Mouse (Mus musculus): ENCODE results near the gene Dscaml1. TPM values are rescaled to one million over a fixed set of nuclear protein-coding genes. Genes with fewer than 3 reads are reported as not detected.

Dscaml1 gene
- polyA plus RNA-seq, 1 experiment from 2014 or later, result 0.87 TPM

GRCm38 (mm10) chr9:45719997-45720396 lies 293.6 kb downstream of the Dscaml1 start:
- H3K27me3 ChIP-seq, result no peaks in the 10 kb centered on the region
- H3K9ac ChIP-seq, result no peak overlapping the region
- no peak overlapping the region for H3K27ac ChIP-seq
- no peak overlapping the region for H3K4me3 ChIP-seq
- H3K4me1 ChIP-seq, result no peaks in the 10 kb centered on the region
- H3K36me3 ChIP-seq, result no peaks in the 10 kb centered on the region
- H3K9me3 ChIP-seq, result no peaks in the 10 kb centered on the region
- H3K4me2 ChIP-seq (replicated peaks), result no peak overlapping the region
- no peak for ATAC-seq (ENCODE audit: insufficient number of reproducible peaks, insufficient read depth, low FRiP score, low TSS enrichment)
- WGBS, result 67% methylated on average over 7 of the region's 7 CpGs

GRCm38 (mm10) chr9:45731851-45732250 lies 305.4 kb downstream of the Dscaml1 start:
- Histone ChIP-seq H3K9ac (no peak overlapping the region), H3K9me3 (no peaks in the 10 kb centered on the region), H3K4me2 (replicated peaks) (no peak overlapping the region), H3K27ac (no peak overlapping the region), H3K4me3 (no peak overlapping the region), H3K4me1 (no peaks in the 10 kb centered on the region), H3K36me3 (no peaks in the 10 kb centered on the region), H3K27me3 (no peaks in the 10 kb centered on the region)
- WGBS, result 85% methylated on average over 5 of the region's 5 CpGs
- ATAC-seq (ENCODE audit: insufficient number of reproducible peaks, insufficient read depth, low FRiP score, low TSS enrichment), result no peak

GRCm38 (mm10) chr9:45733246-45733645 lies 306.8 kb downstream of the Dscaml1 start:
- ATAC-seq (ENCODE audit: insufficient number of reproducible peaks, insufficient read depth, low FRiP score, low TSS enrichment), result no peak
- H3K4me1 ChIP-seq, result no peaks in the 10 kb centered on the region
- H3K36me3 ChIP-seq, result no peaks in the 10 kb centered on the region
- H3K27me3 ChIP-seq, result no peaks in the 10 kb centered on the region
- WGBS, result 75% methylated on average over 6 of the region's 6 CpGs
- H3K9me3 ChIP-seq, result no peaks in the 10 kb centered on the region
- H3K9ac ChIP-seq, result no peak overlapping the region
- H3K4me3 ChIP-seq, result no peak overlapping the region
- H3K27ac ChIP-seq, result no peak overlapping the region
- no peak overlapping the region for H3K4me2 ChIP-seq (replicated peaks)

- ATAC-seq (ENCODE audit: insufficient number of reproducible peaks, insufficient read depth, low FRiP score, low TSS enrichment), result no peak
- WGBS, result 66% methylated on average over 12 of the region's 12 CpGs
Observed at GRCm38 (mm10) chr9:45739001-45739701, 312.7 kb downstream of the Dscaml1 start.

GRCm38 (mm10) chr9:45739702-45740583 lies 313.5 kb downstream of the Dscaml1 start:
- Histone ChIP-seq H3K4me1 (0 out of 2 replicates have a peak, but pooled peaks cover 5% of the 10 kb centered on the region), H3K9me3 (no peaks in the 10 kb centered on the region), H3K36me3 (no peaks in the 10 kb centered on the region), H3K27ac (no peak overlapping the region), H3K9ac (no peak overlapping the region), H3K4me3 (no peak overlapping the region), H3K4me2 (replicated peaks) (no peak overlapping the region), H3K27me3 (no peaks in the 10 kb centered on the region)
- WGBS, result 67% methylated on average over 17 of the region's 17 CpGs
- no peak for ATAC-seq (ENCODE audit: insufficient number of reproducible peaks, insufficient read depth, low FRiP score, low TSS enrichment)

More at GRCm38 (mm10) chr9:45739001-45739701, 312.7 kb downstream of the Dscaml1 start:
- 0 out of 2 replicates have a peak, but pooled peaks cover 5% of the 10 kb centered on the region for H3K4me1 ChIP-seq
- H3K4me3 ChIP-seq, result no peak overlapping the region
- no peaks in the 10 kb centered on the region for H3K27me3 ChIP-seq
- H3K4me2 ChIP-seq (replicated peaks), result no peak overlapping the region
- no peaks in the 10 kb centered on the region for H3K36me3 ChIP-seq
- no peak overlapping the region for H3K9ac ChIP-seq
- H3K27ac ChIP-seq, result no peak overlapping the region
- H3K9me3 ChIP-seq, result no peaks in the 10 kb centered on the region

- ATAC-seq (ENCODE audit: insufficient number of reproducible peaks, insufficient read depth, low FRiP score, low TSS enrichment), result no peak
- H3K9ac ChIP-seq, result no peak overlapping the region
- no peaks in the 10 kb centered on the region for H3K36me3 ChIP-seq
- WGBS, result 47% methylated on average over 2 of the region's 2 CpGs
- H3K4me2 ChIP-seq (replicated peaks), result no peak overlapping the region
- H3K4me3 ChIP-seq, result no peak overlapping the region
- no peaks in the 10 kb centered on the region for H3K9me3 ChIP-seq
- 0 out of 2 replicates have a peak, but pooled peaks cover 5% of the 10 kb centered on the region for H3K4me1 ChIP-seq
- no peaks in the 10 kb centered on the region for H3K27me3 ChIP-seq
- no peak overlapping the region for H3K27ac ChIP-seq
Observed at GRCm38 (mm10) chr9:45740584-45740980, 314.2 kb downstream of the Dscaml1 start.

- H3K4me2 ChIP-seq (replicated peaks), result no peak overlapping the region
- no peaks in the 10 kb centered on the region for H3K36me3 ChIP-seq
- no peak overlapping the region for H3K9ac ChIP-seq
- H3K27me3 ChIP-seq, result 0 out of 2 replicates have a peak, but pooled peaks cover 3% of the 10 kb centered on the region
- H3K27ac ChIP-seq, result no peak overlapping the region
- ATAC-seq (ENCODE audit: insufficient number of reproducible peaks, insufficient read depth, low FRiP score, low TSS enrichment), result no peak
- WGBS, result 51% methylated on average over 7 of the region's 7 CpGs
- H3K9me3 ChIP-seq, result no peaks in the 10 kb centered on the region
- no peaks in the 10 kb centered on the region for H3K4me1 ChIP-seq
- H3K4me3 ChIP-seq, result no peak overlapping the region
Observed at GRCm38 (mm10) chr9:45745451-45745850, 319.0 kb downstream of the Dscaml1 start.

GRCm38 (mm10) chr9:45749917-45750316 lies 323.5 kb downstream of the Dscaml1 start:
- Histone ChIP-seq H3K36me3 (no peaks in the 10 kb centered on the region), H3K4me2 (replicated peaks) (no peak overlapping the region), H3K27me3 (0 out of 2 replicates have a peak, but pooled peaks cover 3% of the 10 kb centered on the region), H3K27ac (no peak overlapping the region), H3K9ac (no peak overlapping the region), H3K9me3 (no peaks in the 10 kb centered on the region), H3K4me3 (no peak overlapping the region), H3K4me1 (no peaks in the 10 kb centered on the region)
- 91% methylated on average over 4 of the region's 4 CpGs for WGBS
- ATAC-seq (ENCODE audit: insufficient number of reproducible peaks, insufficient read depth, low FRiP score, low TSS enrichment), result no peak

- Histone ChIP-seq H3K9ac (no peak overlapping the region), H3K9me3 (no peaks in the 10 kb centered on the region), H3K4me1 (no peaks in the 10 kb centered on the region), H3K4me3 (no peak overlapping the region), H3K27ac (no peak overlapping the region), H3K36me3 (no peaks in the 10 kb centered on the region), H3K4me2 (replicated peaks) (no peak overlapping the region), H3K27me3 (no peaks in the 10 kb centered on the region)
- 36% methylated on average over 8 of the region's 8 CpGs for WGBS
- ATAC-seq (ENCODE audit: insufficient number of reproducible peaks, insufficient read depth, low FRiP score, low TSS enrichment), result no peak
Observed at GRCm38 (mm10) chr9:45754452-45755091, 328.1 kb downstream of the Dscaml1 start.

- no peak overlapping the region for H3K27ac ChIP-seq
- peaks cover 26% of the 10 kb centered on the region for H3K36me3 ChIP-seq
- no peak overlapping the region for H3K4me3 ChIP-seq
- no peak overlapping the region for H3K9ac ChIP-seq
- H3K4me2 ChIP-seq (replicated peaks), result no peak overlapping the region
- no peaks in the 10 kb centered on the region for H3K27me3 ChIP-seq
- whole genome bisulfite sequencing, result 71% methylated on average over 6 of the region's 6 CpGs
- H3K9me3 ChIP-seq, result no peaks in the 10 kb centered on the region
- H3K4me1 ChIP-seq, result 0 out of 2 replicates have a peak, but pooled peaks cover 3% of the 10 kb centered on the region
- no peak for ATAC-seq (ENCODE audit: insufficient number of reproducible peaks, insufficient read depth, low FRiP score, low TSS enrichment)
Observed at GRCm38 (mm10) chr9:45766195-45766594, 339.8 kb downstream of the Dscaml1 start.

GRCm38 (mm10) chr9:45767155-45767554 lies 340.7 kb downstream of the Dscaml1 start:
- Histone ChIP-seq H3K4me1 (0 out of 2 replicates have a peak, but pooled peaks cover 3% of the 10 kb centered on the region), H3K4me2 (replicated peaks) (no peak overlapping the region), H3K27ac (no peak overlapping the region; the same call in 1 of the 2 replicates), H3K36me3 (peaks cover 34% of the 10 kb centered on the region), H3K9ac (no peak overlapping the region), H3K4me3 (no peak overlapping the region), H3K9me3 (no peaks in the 10 kb centered on the region), H3K27me3 (no peaks in the 10 kb centered on the region)
- ATAC-seq (ENCODE audit: insufficient number of reproducible peaks, insufficient read depth, low FRiP score, low TSS enrichment), result no peak
- WGBS, result 92% methylated on average over 8 of the region's 8 CpGs
